Mouse (Mus musculus) ES-Bruce4 (cell line): ENCODE measurements around the gene Capn15. TPM values are rescaled to one million over a fixed set of nuclear protein-coding genes. Genes with fewer than 3 reads are reported as not detected.

Experiments
- H3K27ac ChIP-seq: 2 replicates; pipeline ENCODE4 v1.5.1; 2012; ENCODE audit warnings: low read length, inconsistent platforms; ENCODE audit not compliant: insufficient read depth
- H3K27me3 ChIP-seq: 2 replicates; pipeline ENCODE4 v1.6.1; 2012; ENCODE audit warnings: mild to moderate bottlenecking, low read length, inconsistent platforms; ENCODE audit not compliant: control insufficient read depth, poor library complexity, insufficient read depth, severe bottlenecking
- H3K36me3 ChIP-seq: 2 replicates; pipeline ENCODE4 v1.6.1; 2012; ENCODE audit warnings: inconsistent platforms, mild to moderate bottlenecking, low read length, moderate library complexity; ENCODE audit not compliant: control insufficient read depth, poor library complexity, insufficient read depth, severe bottlenecking
- H3K4me1 ChIP-seq: one replicate; pipeline ENCODE4 v1.8.1; 2011; ENCODE audit warnings: low read length; ENCODE audit not compliant: control insufficient read depth, insufficient read depth
- H3K4me3 ChIP-seq: 2 replicates; pipeline ENCODE4 v1.5.1; 2011; ENCODE audit warnings: low read depth, mild to moderate bottlenecking, low read length
- H3K9ac ChIP-seq: 2 replicates; pipeline ENCODE4 v1.6.1; 2012; ENCODE audit warnings: low read depth, mild to moderate bottlenecking, inconsistent platforms; ENCODE audit not compliant: poor library complexity, severe bottlenecking
- H3K9me3 ChIP-seq: replicated peaks from 2 replicates; pipeline ENCODE4 v1.6.1; 2012; ENCODE audit warnings: mild to moderate bottlenecking, low read length, inconsistent platforms; ENCODE audit not compliant: control insufficient read depth, poor library complexity, insufficient read depth, severe bottlenecking
- CTCF ChIP-seq: IDR thresholded peaks from one replicate; pipeline ENCODE4 v1.8.1; 2011; ENCODE audit warnings: low read depth, low read length
- EP300 ChIP-seq: IDR thresholded peaks from 2 replicates; pipeline ENCODE4 v1.6.1; 2011; ENCODE audit warnings: low read depth, low read length; ENCODE audit not compliant: insufficient read depth
- POLR2A ChIP-seq: IDR thresholded peaks from one replicate; pipeline ENCODE4 v1.8.1; 2011; ENCODE audit warnings: low read length; ENCODE audit not compliant: insufficient read depth
- polyA plus RNA-seq: library from polyadenylated mRNA; stranded (reverse); fragments of >200 nt; gene quantifications from 2 replicates; pipeline ENCODE4 v1.2.4, GENCODE M21; 2011; ENCODE audit warnings: low read depth; ENCODE audit not compliant: missing spikeins, insufficient read depth, insufficient read length

Capn15 gene
- polyA plus RNA-seq, 1 experiment = 14.2 TPM

DNA sequence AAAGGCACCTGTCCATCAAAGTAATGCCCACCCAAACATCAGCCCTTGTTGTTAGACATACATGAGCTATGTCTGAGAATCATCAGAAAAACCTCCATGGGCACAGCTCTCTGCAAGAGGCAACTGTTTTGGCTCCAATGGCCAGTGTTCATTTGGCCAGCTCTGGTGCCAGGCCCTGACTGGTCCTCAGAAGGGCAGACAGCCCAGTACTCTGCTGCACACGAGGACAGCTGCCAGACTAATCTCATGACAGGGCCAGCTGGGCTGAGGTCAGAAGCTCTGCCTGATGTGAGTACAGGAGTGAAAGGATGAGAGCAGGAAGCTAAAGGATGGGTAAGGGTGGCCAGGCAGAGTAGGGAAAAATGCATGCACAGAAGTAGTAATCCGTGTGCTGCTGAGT is 60.2 kb downstream of the Capn15 start:
- Histone ChIP-seq H3K4me3 (no peak overlapping the region), H3K9ac (no peak overlapping the region), H3K36me3 (peaks cover 7% of the 10 kb centered on the region), H3K9me3 (no peaks in the 10 kb centered on the region), H3K27me3 (no peaks in the 10 kb centered on the region), H3K27ac (no peak overlapping the region), H3K4me1 (no peaks in the 10 kb centered on the region)
- TF ChIP-seq POLR2A (no peak), CTCF (no peak), EP300 (no peak)

DNA sequence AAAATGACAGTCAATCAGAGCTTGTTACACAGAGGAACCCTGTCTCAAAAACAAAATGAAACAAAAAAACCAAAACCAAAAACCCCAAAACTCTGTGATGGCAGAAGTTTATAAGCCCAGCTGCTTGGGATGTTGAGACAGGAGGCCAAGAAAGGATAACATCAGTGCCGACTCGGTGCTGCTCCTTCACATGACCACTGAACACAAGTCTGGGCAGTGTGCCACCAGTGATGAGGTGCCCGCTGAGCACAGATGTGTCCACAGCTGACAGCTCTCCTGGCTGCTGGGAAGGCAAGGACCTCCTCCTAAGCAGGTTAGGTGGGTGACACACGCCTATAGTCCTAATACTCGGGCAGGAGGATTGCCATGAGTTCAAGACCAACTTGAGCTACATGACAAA is 63.5 kb downstream of the Capn15 start:
- Histone ChIP-seq H3K4me3 (no peak overlapping the region), H3K27me3 (no peaks in the 10 kb centered on the region), H3K9ac (no peak overlapping the region), H3K27ac (no peak overlapping the region), H3K9me3 (no peaks in the 10 kb centered on the region), H3K4me1 (no peaks in the 10 kb centered on the region), H3K36me3 (no peaks in the 10 kb centered on the region; the same call in 1 of the 2 replicates)
- TF ChIP-seq EP300 = no peak
- TF ChIP-seq CTCF = no peak
- TF ChIP-seq POLR2A = no peak

DNA sequence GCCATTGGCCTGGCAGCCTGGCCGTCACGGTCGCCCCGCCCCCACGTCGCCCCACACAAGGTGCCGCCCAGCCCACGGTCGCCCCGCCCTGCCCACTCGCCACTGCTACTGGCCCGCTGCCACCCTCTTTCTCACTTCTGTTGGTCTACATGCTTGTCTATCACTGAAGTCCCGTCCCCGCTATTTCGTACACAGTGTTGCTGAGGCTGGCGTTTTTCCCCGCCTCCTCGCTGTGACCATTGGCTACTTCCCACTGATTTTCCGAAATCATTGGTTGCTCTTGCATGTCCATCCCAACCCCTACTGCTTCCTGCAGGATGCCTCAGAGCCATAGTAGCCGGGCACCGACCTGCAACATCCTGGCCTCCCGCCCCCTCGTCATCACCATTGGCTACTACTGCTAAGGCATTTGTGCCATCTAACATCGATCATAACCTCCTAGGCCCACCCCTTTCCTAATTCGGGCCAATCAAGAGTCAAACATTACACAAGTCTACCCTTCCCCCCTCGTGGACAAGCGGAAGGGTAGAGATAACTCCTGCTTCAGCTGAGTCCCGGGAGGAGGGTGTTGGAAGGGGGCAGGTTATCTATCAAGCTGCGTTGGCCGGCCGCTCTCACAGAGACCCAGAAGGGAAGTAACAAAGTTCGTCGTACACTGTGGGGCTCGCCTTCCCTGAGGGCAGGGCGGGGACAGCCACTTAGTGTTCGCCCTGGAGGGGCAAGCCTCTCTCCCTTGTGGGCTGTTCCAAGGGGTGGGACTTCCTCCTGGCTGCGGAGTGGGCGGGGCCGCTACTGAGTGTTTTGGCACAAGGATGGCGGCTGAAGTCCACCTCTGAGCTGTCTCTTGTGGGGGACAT is 65.6 kb downstream of the Capn15 start:
- H3K9me3 ChIP-seq = no peaks in the 10 kb centered on the region
- peak; percentile 79 for TF ChIP-seq POLR2A
- TF ChIP-seq CTCF = no peak
- peak overlapping the region; percentile 39 for H3K27ac ChIP-seq
- H3K4me1 ChIP-seq = no peaks in the 10 kb centered on the region
- peak overlapping the region; percentile 73 for H3K9ac ChIP-seq
- H3K36me3 ChIP-seq = no peaks in the 10 kb centered on the region
- no peaks in the 10 kb centered on the region for H3K27me3 ChIP-seq
- H3K4me3 ChIP-seq = peak overlapping the region; percentile 74

DNA sequence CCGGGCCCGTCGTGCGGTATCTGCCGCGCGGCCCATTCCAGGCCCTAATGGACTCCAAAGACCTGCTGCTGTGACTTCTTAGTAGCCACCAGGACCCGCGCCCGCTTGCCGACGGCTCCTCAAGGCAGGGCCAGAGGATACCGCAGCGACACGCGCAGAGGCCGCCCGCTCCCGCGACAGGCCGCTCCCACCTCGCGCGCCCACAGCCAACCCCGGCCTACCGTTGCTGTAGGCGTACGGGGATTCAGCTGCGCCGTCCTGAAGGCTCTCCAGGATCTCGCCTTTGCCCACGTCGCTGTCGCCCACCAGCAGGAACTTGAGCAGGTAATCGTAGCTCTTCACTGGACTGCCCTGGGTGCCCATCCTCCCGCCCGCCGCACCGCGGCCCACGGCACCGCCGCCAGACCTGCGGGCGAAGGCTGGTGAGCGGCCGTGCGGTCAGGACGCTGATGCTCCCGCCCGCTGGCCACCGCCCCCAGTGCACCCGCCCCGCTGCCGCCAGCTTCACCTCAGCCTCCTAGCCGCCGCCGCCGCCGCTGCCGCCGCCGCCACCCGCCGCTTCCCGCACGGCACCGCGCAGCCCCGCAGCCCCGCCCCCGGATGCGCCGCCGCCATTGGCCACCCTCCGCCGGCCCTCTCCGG is 66.3 kb downstream of the Capn15 start, which contains the start of gene Rab40c:
Gene Rab40c, minus strand, starts transcription at position 584 of the 642 bp plus-strand sequence.
- H3K4me1 ChIP-seq = no peaks in the 10 kb centered on the region
- peak within 1 kb of the TSS; percentile 97 for H3K4me3 ChIP-seq
- peak within 1 kb of the TSS; percentile 39 for H3K27ac ChIP-seq
- no peaks in the 10 kb centered on the region for H3K9me3 ChIP-seq
- no peaks in the 10 kb centered on the region for H3K27me3 ChIP-seq
- H3K9ac ChIP-seq = peak within 1 kb of the TSS; percentile 73
- no peaks in the 10 kb centered on the region for H3K36me3 ChIP-seq
- TF ChIP-seq POLR2A (no peak), CTCF (no peak), EP300 (no peak)

DNA sequence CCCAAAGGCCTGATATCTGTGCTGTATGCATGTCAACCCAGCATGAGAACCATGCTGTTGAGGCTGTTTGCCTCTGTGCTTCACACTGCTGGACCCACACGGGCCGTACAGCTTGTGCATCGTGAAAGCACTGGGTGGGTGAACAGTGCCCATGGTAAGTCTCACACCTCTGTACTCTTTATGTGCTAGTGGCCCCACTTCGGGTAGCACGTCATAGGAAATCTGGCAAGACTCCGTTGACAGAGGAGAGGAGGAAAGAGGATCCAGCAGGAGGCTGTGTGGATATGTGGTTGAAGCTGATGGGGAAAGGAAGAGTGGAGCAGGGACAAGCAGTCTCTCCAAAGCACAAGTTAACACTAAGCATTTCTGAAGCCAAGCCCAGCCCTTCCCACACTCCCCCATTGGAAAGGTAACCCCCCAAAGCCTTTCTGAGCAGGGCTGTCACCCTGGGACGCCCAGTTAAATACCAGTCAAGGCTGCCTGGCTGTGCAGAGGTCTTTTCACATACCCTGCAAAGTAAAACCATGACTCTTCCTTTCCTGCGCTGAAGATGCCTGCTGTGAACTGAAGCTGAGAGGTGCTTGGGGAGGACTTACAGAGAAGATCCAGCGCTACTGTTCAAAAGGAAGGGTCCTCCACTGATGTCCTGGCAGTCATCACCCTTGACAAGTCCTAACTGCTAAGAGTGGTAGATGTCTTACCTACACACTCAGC is 67.4 kb downstream of the Capn15 start:
- Histone ChIP-seq H3K27me3 (no peaks in the 10 kb centered on the region), H3K9me3 (no peaks in the 10 kb centered on the region), H3K9ac (peak overlapping the region; percentile 73), H3K4me1 (no peaks in the 10 kb centered on the region), H3K4me3 (peak overlapping the region; percentile 97), H3K36me3 (no peaks in the 10 kb centered on the region), H3K27ac (no peak overlapping the region)
- TF ChIP-seq POLR2A = no peak
- TF ChIP-seq CTCF = no peak
- no peak for TF ChIP-seq EP300
